Mouse (Mus musculus): Measurements from ENCODE around the gene D430041D05Rik. TPM values are rescaled to one million over a fixed set of nuclear protein-coding genes. Genes with fewer than 3 reads are reported as not detected.

The D430041D05Rik gene
- polyA plus RNA-seq, 1 experiment from 2014 or later: 9.5 TPM

DNA sequence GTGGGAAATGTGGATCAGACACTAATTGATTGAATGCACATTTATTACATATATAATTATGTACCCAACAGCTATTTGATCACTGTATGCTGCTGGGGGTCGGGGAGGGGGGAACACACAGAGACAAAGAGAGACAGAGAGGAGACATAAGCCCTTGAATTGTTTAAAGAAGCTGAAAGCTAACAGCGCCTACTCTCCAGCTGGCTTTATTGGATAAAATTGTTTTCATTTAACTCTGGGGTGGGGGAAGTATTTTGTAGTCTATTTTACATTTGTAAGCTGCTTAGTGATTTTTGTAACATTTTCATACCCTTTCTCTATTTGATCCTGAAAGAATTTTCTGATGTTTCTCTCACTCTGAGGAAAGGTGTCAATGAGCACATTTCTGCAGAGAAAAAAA, 201.4 kb downstream of the D430041D05Rik start:
- 76% methylated on average over 2 of the region's 2 CpGs for WGBS
- Histone ChIP-seq H3K9ac (replicated peaks) (no peak overlapping the region), H3K9me3 (replicated peaks) (no peaks in the 10 kb centered on the region), H3K4me3 (replicated peaks) (no peak overlapping the region), H3K27me3 (replicated peaks) (no peaks in the 10 kb centered on the region), H3K36me3 (peaks cover 18% of the 10 kb centered on the region; the same call in 1 of the 2 replicates), H3K4me2 (no peak overlapping the region), H3K27ac (replicated peaks) (no peak overlapping the region), H3K4me1 (peaks cover 18% of the 10 kb centered on the region)
- ATAC-seq (ENCODE audit: low FRiP score): no peak

- WGBS: 49% methylated on average over 5 of the region's 5 CpGs
- Histone ChIP-seq H3K4me3 (replicated peaks) (no peak overlapping the region), H3K27me3 (replicated peaks) (no peaks in the 10 kb centered on the region), H3K9me3 (replicated peaks) (no peaks in the 10 kb centered on the region), H3K4me2 (peak overlapping the region; percentile 4), H3K9ac (replicated peaks) (no peak overlapping the region), H3K36me3 (peaks cover 18% of the 10 kb centered on the region; the same call in 1 of the 2 replicates), H3K4me1 (peaks cover 18% of the 10 kb centered on the region), H3K27ac (replicated peaks) (peak overlapping the region; percentile 65)
- peak; percentile 48 for ATAC-seq (ENCODE audit: low FRiP score)
These were observed 202.4 kb downstream of the D430041D05Rik start for GRCm38 (mm10) chr2:104208415-104208814.

DNA sequence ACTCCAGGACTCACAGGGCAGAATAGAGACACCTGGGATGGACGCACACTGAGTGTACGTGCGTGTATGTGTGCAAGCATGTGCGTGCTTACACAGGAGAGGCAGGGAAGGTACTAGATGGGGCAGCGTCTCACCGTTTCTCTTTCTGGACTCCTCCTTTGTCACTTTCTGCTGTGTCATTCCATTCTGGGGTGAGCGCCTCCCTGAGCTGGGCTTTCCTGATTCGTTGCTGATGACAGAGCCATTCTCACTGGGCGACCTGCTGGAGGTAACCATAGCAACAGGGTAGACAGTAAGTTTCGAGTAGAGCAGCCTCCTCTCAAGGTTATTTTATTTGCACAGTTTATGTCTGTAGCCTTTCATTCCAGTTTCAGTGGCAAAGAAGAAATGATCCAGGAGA, 202.9 kb downstream of the D430041D05Rik start:
- Histone ChIP-seq H3K36me3 (peaks cover 13% of the 10 kb centered on the region; the same call in 1 of the 2 replicates), H3K4me1 (peaks cover 18% of the 10 kb centered on the region), H3K27me3 (replicated peaks) (no peaks in the 10 kb centered on the region), H3K27ac (replicated peaks) (peak overlapping the region; percentile 65), H3K9me3 (replicated peaks) (no peaks in the 10 kb centered on the region), H3K9ac (replicated peaks) (no peak overlapping the region), H3K4me2 (peak overlapping the region; percentile 4), H3K4me3 (replicated peaks) (no peak overlapping the region)
- ATAC-seq (ENCODE audit: low FRiP score): peak; percentile 92
- WGBS: 20% methylated on average over 10 of the region's 10 CpGs

- WGBS: 35% methylated on average over 8 of the region's 8 CpGs
- peaks cover 16% of the 10 kb centered on the region for H3K36me3 ChIP-seq
- no peak overlapping the region for H3K4me2 ChIP-seq
- no peak overlapping the region for H3K9ac ChIP-seq (replicated peaks)
- no peak overlapping the region for H3K27ac ChIP-seq (replicated peaks)
- no peaks in the 10 kb centered on the region for H3K27me3 ChIP-seq (replicated peaks)
- no peak overlapping the region for H3K4me3 ChIP-seq (replicated peaks)
- H3K9me3 ChIP-seq (replicated peaks): no peaks in the 10 kb centered on the region
- peaks cover 18% of the 10 kb centered on the region for H3K4me1 ChIP-seq
- ATAC-seq (ENCODE audit: low FRiP score): no peak
These were observed 205.2 kb downstream of the D430041D05Rik start for GRCm38 (mm10) chr2:104205623-104206022.

GRCm38 (mm10) chr2:104200211-104200610, 210.6 kb downstream of the D430041D05Rik start:
- ATAC-seq (ENCODE audit: low FRiP score): no peak
- no peak overlapping the region for H3K4me2 ChIP-seq
- 50% methylated on average over 3 of the region's 3 CpGs for WGBS
- no peak overlapping the region for H3K27ac ChIP-seq (replicated peaks)
- no peaks in the 10 kb centered on the region for H3K27me3 ChIP-seq (replicated peaks)
- no peak overlapping the region for H3K4me3 ChIP-seq (replicated peaks)
- no peak overlapping the region for H3K9ac ChIP-seq (replicated peaks)
- H3K36me3 ChIP-seq: peaks cover 31% of the 10 kb centered on the region
- no peaks in the 10 kb centered on the region for H3K9me3 ChIP-seq (replicated peaks)
- H3K4me1 ChIP-seq: no peaks in the 10 kb centered on the region

- H3K4me2 ChIP-seq: no peak overlapping the region
- no peaks in the 10 kb centered on the region for H3K27me3 ChIP-seq (replicated peaks)
- H3K36me3 ChIP-seq: peaks cover 21% of the 10 kb centered on the region
- no peaks in the 10 kb centered on the region for H3K4me1 ChIP-seq
- no peak overlapping the region for H3K27ac ChIP-seq (replicated peaks)
- ATAC-seq (ENCODE audit: low FRiP score): no peak
- no peaks in the 10 kb centered on the region for H3K9me3 ChIP-seq (replicated peaks)
- no peak overlapping the region for H3K4me3 ChIP-seq (replicated peaks)
- WGBS: 90% methylated on average over 6 of the region's 6 CpGs
- H3K9ac ChIP-seq (replicated peaks): no peak overlapping the region
These were observed 212.6 kb downstream of the D430041D05Rik start for GRCm38 (mm10) chr2:104198186-104198585.

DNA sequence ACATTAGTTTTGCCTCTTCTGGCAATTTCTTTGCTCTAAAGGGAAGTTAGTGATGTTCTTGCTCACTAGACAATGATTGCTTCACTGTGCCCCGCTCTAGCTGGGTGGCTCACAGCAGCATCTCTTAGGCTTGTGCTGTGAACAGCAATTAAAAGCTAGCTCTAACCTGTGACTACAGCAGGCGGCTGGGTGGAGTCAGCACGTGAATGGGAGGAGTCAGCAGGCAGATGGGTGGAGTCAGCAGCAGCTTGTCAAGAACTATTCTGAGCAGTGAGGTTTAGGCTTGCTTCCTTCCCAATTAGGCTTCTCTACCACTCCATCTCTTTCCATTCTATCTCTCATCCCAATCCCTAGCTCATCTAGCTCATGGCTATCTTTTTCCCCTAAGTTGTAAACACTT, 213.5 kb downstream of the D430041D05Rik start:
- H3K4me1 ChIP-seq: no peaks in the 10 kb centered on the region
- H3K36me3 ChIP-seq: peaks cover 21% of the 10 kb centered on the region
- ATAC-seq (ENCODE audit: low FRiP score): no peak
- no peaks in the 10 kb centered on the region for H3K27me3 ChIP-seq (replicated peaks)
- 34% methylated on average over 3 of the region's 3 CpGs for WGBS
- no peaks in the 10 kb centered on the region for H3K9me3 ChIP-seq (replicated peaks)
- H3K27ac ChIP-seq (replicated peaks): no peak overlapping the region
- H3K4me3 ChIP-seq (replicated peaks): no peak overlapping the region
- H3K9ac ChIP-seq (replicated peaks): no peak overlapping the region
- no peak overlapping the region for H3K4me2 ChIP-seq

DNA sequence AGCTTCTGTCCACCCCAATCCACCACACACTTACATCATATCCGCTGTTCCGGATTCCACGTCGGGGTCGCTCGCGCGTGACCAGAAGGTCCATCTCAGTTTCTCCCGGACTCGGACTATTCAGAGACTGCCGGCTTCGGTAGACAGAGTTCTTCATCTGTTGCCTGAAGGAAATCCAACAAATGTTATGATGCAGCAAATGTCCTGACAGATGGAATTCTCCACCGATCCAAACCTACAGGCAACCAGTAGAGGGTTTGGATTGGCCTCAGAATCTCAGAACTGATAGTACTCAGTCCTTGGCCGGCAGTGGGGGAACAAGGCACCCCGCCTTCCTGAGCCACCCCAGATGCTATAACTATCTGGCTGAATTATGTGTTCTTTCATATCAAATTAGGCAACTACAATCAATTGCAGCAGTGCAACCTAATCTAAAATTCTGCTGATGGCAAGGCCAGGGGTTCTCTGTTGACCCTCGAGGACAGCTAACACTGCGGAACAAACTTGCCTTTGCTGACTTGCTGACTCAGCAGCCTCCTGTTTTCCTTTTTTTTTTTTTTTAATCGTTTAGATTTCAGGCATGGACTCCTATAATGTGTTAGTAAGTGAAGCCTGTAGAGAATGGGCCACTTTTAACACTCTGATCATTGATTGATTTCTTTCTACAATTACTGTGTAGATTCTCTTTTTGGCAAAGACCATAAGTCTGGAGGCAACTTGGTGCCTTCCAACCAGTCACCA, 218.2 kb downstream of the D430041D05Rik start:
- no peaks in the 10 kb centered on the region for H3K4me1 ChIP-seq
- H3K4me3 ChIP-seq (replicated peaks): no peak overlapping the region
- no peak for ATAC-seq (ENCODE audit: low FRiP score)

DNA sequence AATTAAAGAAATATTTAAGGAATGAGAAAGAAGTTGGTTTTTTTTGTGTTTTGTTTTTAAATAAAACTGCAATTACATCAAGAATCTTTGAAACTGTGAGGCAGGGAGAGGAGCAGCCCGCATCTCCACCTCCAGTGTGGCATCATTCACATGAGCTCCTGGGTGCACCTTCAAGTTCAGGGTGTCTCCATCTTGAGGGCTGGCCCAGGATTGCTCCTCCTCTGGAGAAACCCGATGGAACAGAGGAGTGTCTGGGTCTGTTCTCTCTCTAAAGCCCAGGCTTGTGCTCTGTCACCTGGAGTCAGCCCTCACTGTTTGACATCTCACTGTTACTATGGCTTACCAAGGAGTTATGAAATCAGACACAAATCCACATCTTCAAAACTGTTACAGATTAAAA, 219.1 kb downstream of the D430041D05Rik start:
- H3K27ac ChIP-seq (replicated peaks): no peak overlapping the region
- no peak for ATAC-seq (ENCODE audit: low FRiP score)
- no peaks in the 10 kb centered on the region for H3K36me3 ChIP-seq
- no peak overlapping the region for H3K4me2 ChIP-seq
- H3K4me3 ChIP-seq (replicated peaks): no peak overlapping the region
- H3K4me1 ChIP-seq: no peaks in the 10 kb centered on the region
- no peak overlapping the region for H3K9ac ChIP-seq (replicated peaks)
- H3K9me3 ChIP-seq (replicated peaks): no peaks in the 10 kb centered on the region
- no peaks in the 10 kb centered on the region for H3K27me3 ChIP-seq (replicated peaks)
- WGBS: 83% methylated on average over 2 of the region's 2 CpGs

More for the DNA sequence above, 218.2 kb downstream of the D430041D05Rik start:
- no peaks in the 10 kb centered on the region for H3K27me3 ChIP-seq (replicated peaks)
- no peaks in the 10 kb centered on the region for H3K9me3 ChIP-seq (replicated peaks)
- H3K4me2 ChIP-seq: no peak overlapping the region
- WGBS: 87% methylated on average over 18 of the region's 18 CpGs
- no peaks in the 10 kb centered on the region for H3K36me3 ChIP-seq
- H3K9ac ChIP-seq (replicated peaks): no peak overlapping the region
- H3K27ac ChIP-seq (replicated peaks): no peak overlapping the region

- no peak for ATAC-seq (ENCODE audit: low FRiP score)
- Histone ChIP-seq H3K27me3 (replicated peaks) (no peaks in the 10 kb centered on the region), H3K9ac (replicated peaks) (no peak overlapping the region), H3K36me3 (no peaks in the 10 kb centered on the region), H3K4me2 (no peak overlapping the region), H3K4me3 (replicated peaks) (no peak overlapping the region), H3K9me3 (replicated peaks) (no peaks in the 10 kb centered on the region), H3K27ac (replicated peaks) (no peak overlapping the region), H3K4me1 (no peaks in the 10 kb centered on the region)
- WGBS: 73% methylated on average over 2 of the region's 2 CpGs
These were observed 222.0 kb downstream of the D430041D05Rik start for GRCm38 (mm10) chr2:104188859-104189258.

DNA sequence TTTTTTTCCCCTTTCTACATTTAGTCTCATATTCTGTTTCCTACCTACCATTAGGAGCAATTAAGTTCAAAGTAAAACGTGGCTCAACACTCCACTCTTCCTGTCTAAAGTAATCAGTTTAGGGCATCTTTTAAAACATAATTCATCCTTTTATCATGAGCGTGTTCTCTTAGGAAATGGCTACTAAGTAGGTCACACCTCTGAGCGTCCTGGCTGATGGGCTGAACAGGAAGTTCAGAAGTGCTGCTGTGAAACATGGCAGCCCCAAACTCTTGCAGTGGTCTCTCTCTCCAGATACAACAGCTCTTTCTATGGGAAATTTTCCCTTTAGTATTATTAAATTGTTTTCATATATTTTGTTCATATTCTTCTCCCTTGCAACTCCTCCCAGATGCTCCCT, 223.7 kb downstream of the D430041D05Rik start:
- Histone ChIP-seq H3K9me3 (replicated peaks) (no peaks in the 10 kb centered on the region), H3K4me3 (replicated peaks) (no peak overlapping the region), H3K27me3 (replicated peaks) (no peaks in the 10 kb centered on the region), H3K27ac (replicated peaks) (no peak overlapping the region), H3K9ac (replicated peaks) (no peak overlapping the region), H3K4me1 (no peaks in the 10 kb centered on the region), H3K36me3 (no peaks in the 10 kb centered on the region), H3K4me2 (no peak overlapping the region)
- no peak for ATAC-seq (ENCODE audit: low FRiP score)
- WGBS: 70% methylated on average over 3 of the region's 3 CpGs

GRCm38 (mm10) chr2:104185616-104186015, 225.2 kb downstream of the D430041D05Rik start:
- no peak overlapping the region for H3K4me2 ChIP-seq
- H3K4me1 ChIP-seq: no peaks in the 10 kb centered on the region
- no peaks in the 10 kb centered on the region for H3K36me3 ChIP-seq
- H3K27me3 ChIP-seq (replicated peaks): no peaks in the 10 kb centered on the region
- H3K9ac ChIP-seq (replicated peaks): no peak overlapping the region
- no peak overlapping the region for H3K27ac ChIP-seq (replicated peaks)
- no peak overlapping the region for H3K4me3 ChIP-seq (replicated peaks)
- WGBS: 89% methylated on average over 5 of the region's 5 CpGs
- no peaks in the 10 kb centered on the region for H3K9me3 ChIP-seq (replicated peaks)
- no peak for ATAC-seq (ENCODE audit: low FRiP score)

All from neural tube, embryonic 15.5 days (tissue).